Mouse (Mus musculus) E14TG2a.4 (cell line): ENCODE data around the gene March6.

ENCODE experiments used
- CTCF ChIP-seq: conservative IDR thresholded peaks from 2 replicates; pipeline ENCODE4 v1.5.1; 2014; ENCODE audit warnings: low read length
- POU5F1 ChIP-seq: IDR thresholded peaks from 2 replicates; pipeline ENCODE4 v1.6.1; 2014; ENCODE audit warnings: low read length, borderline replicate concordance

GRCm38 (mm10) chr15:31429429-31429828 is 101.4 kb downstream of the March6 start:
- no peak for TF ChIP-seq CTCF
- no peak for TF ChIP-seq POU5F1
